In the genomic region with DNA sequence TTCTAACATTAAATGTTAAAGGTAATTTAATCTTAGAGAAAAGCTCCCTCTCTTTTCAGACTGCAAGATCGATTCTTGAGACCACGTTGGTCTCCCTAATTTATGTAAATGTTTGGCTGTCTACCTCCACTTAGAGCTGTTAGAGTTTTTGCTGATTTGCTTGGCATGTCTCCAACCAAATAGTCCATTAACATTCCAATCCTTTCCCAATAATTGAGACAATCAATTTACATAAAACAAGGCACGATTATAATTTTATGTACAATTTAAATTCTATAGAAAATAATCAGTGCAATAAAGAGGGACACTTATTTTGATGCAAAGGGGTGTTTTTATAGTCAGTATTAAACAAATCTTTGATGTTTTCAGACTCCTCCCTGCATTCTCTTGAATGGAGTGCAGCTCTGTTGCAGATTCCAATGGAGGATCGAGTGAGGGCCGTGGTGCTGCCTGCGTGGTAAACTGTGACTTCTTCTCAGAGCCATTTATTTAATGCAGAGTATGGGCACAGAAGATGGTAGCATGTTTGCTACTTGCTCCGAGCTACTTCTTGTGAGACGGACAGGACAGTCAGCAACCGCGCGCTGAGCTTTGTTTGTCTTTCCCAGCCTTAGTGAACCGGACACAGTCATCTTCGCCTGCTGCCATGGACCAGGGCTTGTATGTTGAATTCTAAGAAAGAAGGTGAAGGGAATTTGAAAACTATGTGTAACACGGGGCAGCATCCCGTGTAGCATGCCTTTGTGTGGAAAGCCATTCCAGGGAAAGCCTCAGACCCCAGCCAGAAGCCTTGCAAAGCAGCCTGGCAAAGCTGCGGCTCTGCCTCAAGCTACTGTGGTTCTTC, we compare ENCODE assay signal across 15 mouse cellular contexts.
DNase-seq lines count a peak whose midpoint lies in the region; ATAC-seq and TF ChIP-seq lines count a peak whose summit lies in the region.
"Had no signal": no experiment of that assay in that cellular context is flagged by ENCODE, and none has a peak within 500 bp of the region (broad histone marks: within the 10 kb centered on the region; RNA-seq: fewer than 3 reads in every experiment).

No protein-coding gene starts in this region.

- no peak for DNase-seq in limb, embryonic 10.5 days (ENCODE audit: low spot score)
- no peak for DNase-seq in hindbrain, embryonic 10.5 days (ENCODE audit: low spot score)
- DNase-seq in urinary bladder, postnatal 10 days (ENCODE audit: low spot score) = no peak
- no peak for DNase-seq in heart, postnatal 10 days
- DNase-seq: cerebellum, postnatal 25 days; kidney, postnatal 36 days; layer of hippocampus, postnatal 36 days; liver, postnatal 0 days; right cerebral cortex, postnatal 14 days had no signal

- H3K27ac ChIP-seq in limb, embryonic 13.5 days = no peak overlapping the region
- H3K27ac ChIP-seq in limb, embryonic 10.5 days = no peak overlapping the region
- peak overlapping the region; percentile 73; the same call in 1 of the 2 replicates for H3K27ac ChIP-seq in cortical plate, adult 2 months (ENCODE audit: insufficient read depth, low read length)
- peak overlapping the region; percentile 60; the same call in 1 of the 2 replicates for H3K27ac ChIP-seq in hindbrain, embryonic 10.5 days
- H3K27ac ChIP-seq in midbrain, embryonic 12.5 days (replicated peaks) = peak overlapping the region; percentile 46; the same call in 1 of the 2 replicates
- H3K27ac ChIP-seq: embryonic facial prominence, embryonic 13.5 days; heart, embryonic 15.5 days had no signal

- H3K4me3 ChIP-seq in limb, embryonic 13.5 days = no peak overlapping the region
- H3K4me3 ChIP-seq in limb, embryonic 10.5 days = no peak overlapping the region
- no peak overlapping the region for H3K4me3 ChIP-seq in cortical plate, adult 2 months (ENCODE audit: insufficient read depth, low read length)
- no peak overlapping the region for H3K4me3 ChIP-seq in hindbrain, embryonic 10.5 days
- no peak overlapping the region for H3K4me3 ChIP-seq in midbrain, embryonic 12.5 days
- H3K4me3 ChIP-seq: embryonic facial prominence, embryonic 13.5 days; heart, embryonic 15.5 days had no signal

- no peaks in the 10 kb centered on the region for H3K27me3 ChIP-seq in limb, embryonic 13.5 days
- no peaks in the 10 kb centered on the region for H3K27me3 ChIP-seq in limb, embryonic 10.5 days (ENCODE audit: low read depth, poor library complexity, severe bottlenecking)
- no peaks in the 10 kb centered on the region for H3K27me3 ChIP-seq in hindbrain, embryonic 10.5 days (ENCODE audit: insufficient read depth, poor library complexity, severe bottlenecking)
- no peaks in the 10 kb centered on the region for H3K27me3 ChIP-seq in midbrain, embryonic 12.5 days
- H3K27me3 ChIP-seq: embryonic facial prominence, embryonic 13.5 days; heart, embryonic 15.5 days had no signal

- H3K9ac ChIP-seq in limb, embryonic 13.5 days = 0 out of 2 replicates have a peak overlapping the region, but pooled peaks have one; percentile 13
- H3K9ac ChIP-seq in midbrain, embryonic 12.5 days (replicated peaks) = no peak overlapping the region
- H3K9ac ChIP-seq: embryonic facial prominence, embryonic 13.5 days; heart, embryonic 15.5 days; liver, postnatal 0 days had no signal

- H3K9me3 ChIP-seq in limb, embryonic 13.5 days = no peaks in the 10 kb centered on the region
- H3K9me3 ChIP-seq in limb, embryonic 10.5 days (replicated peaks) = no peaks in the 10 kb centered on the region
- no peaks in the 10 kb centered on the region for H3K9me3 ChIP-seq in hindbrain, embryonic 10.5 days
- H3K9me3 ChIP-seq in midbrain, embryonic 12.5 days = no peaks in the 10 kb centered on the region
- H3K9me3 ChIP-seq: embryonic facial prominence, embryonic 13.5 days; heart, embryonic 15.5 days had no signal

- 81% methylated on average over 16 of the region's 16 CpGs for whole genome bisulfite sequencing in limb, embryonic 13.5 days
- 86% methylated on average over 16 of the region's 16 CpGs for WGBS in limb, embryonic 10.5 days
- 81% methylated on average over 16 of the region's 16 CpGs for WGBS in hindbrain, embryonic 10.5 days
- WGBS in midbrain, embryonic 12.5 days = 68% methylated on average over 16 of the region's 16 CpGs

- intact Hi-C loops in heart, postnatal 10 days (cut with DNase I) = no loop called here

- no peak for ATAC-seq in limb, embryonic 13.5 days (ENCODE audit: low FRiP score, low read depth)
- no peak for ATAC-seq in midbrain, embryonic 12.5 days (ENCODE audit: low FRiP score, low read depth)
- ATAC-seq in erythroblast, adult 5-6 weeks (replicated peaks; ENCODE audit: low FRiP score, poor library complexity, severe bottlenecking) = no peak
- ATAC-seq: liver, postnatal 0 days had no signal

- no peak overlapping the region for H3K4me2 ChIP-seq in limb, embryonic 13.5 days (replicated peaks)
- H3K4me2 ChIP-seq in midbrain, embryonic 12.5 days (replicated peaks) = no peak overlapping the region
- H3K4me2 ChIP-seq: embryonic facial prominence, embryonic 13.5 days; heart, embryonic 15.5 days had no signal

- peaks cover 5% of the 10 kb centered on the region; the same call in 1 of the 2 replicates for H3K4me1 ChIP-seq in limb, embryonic 13.5 days
- H3K4me1 ChIP-seq in limb, embryonic 10.5 days = no peaks in the 10 kb centered on the region
- no peaks in the 10 kb centered on the region for H3K4me1 ChIP-seq in cortical plate, adult 2 months (ENCODE audit: control insufficient read depth, insufficient read depth, low read length)
- H3K4me1 ChIP-seq in hindbrain, embryonic 10.5 days (replicated peaks) = peaks cover 16% of the 10 kb centered on the region
- H3K4me1 ChIP-seq in midbrain, embryonic 12.5 days = peaks cover 8% of the 10 kb centered on the region; the same call in 1 of the 2 replicates
- H3K4me1 ChIP-seq: heart, embryonic 15.5 days had no signal

- H3K36me3 ChIP-seq in limb, embryonic 13.5 days = no peaks in the 10 kb centered on the region
- H3K36me3 ChIP-seq in limb, embryonic 10.5 days = no peaks in the 10 kb centered on the region
- H3K36me3 ChIP-seq in hindbrain, embryonic 10.5 days = no peaks in the 10 kb centered on the region
- no peaks in the 10 kb centered on the region for H3K36me3 ChIP-seq in midbrain, embryonic 12.5 days
- H3K36me3 ChIP-seq: embryonic facial prominence, embryonic 13.5 days; heart, embryonic 15.5 days had no signal

- TF ChIP-seq CTCF in cortical plate, adult 2 months (IDR thresholded peaks at IDR 0.05; ENCODE audit: extremely low read depth, insufficient read depth, low read length) = no peak

- TF ChIP-seq POLR2A in cortical plate, adult 2 months (IDR thresholded peaks at IDR 0.05; ENCODE audit: extremely low read depth, insufficient read depth, low read length) = no peak

Comparison
In these comparisons a context has a peak if more than half of its experiments do, and no peak if none do; other contexts are left out.
1. H3K27ac ChIP-seq: peak in cortical plate, adult 2 months (single experiment), hindbrain, embryonic 10.5 days (single experiment) and midbrain, embryonic 12.5 days (single experiment); none in limb, embryonic 13.5 days (single experiment) and limb, embryonic 10.5 days (single experiment).